Mouse (Mus musculus): ENCODE data around the gene Gm42674. TPM values are rescaled to one million over a fixed set of nuclear protein-coding genes. Genes with fewer than 3 reads are reported as not detected.

Gm42674 gene
- polyA plus RNA-seq, 1 experiment: not detected

DNA sequence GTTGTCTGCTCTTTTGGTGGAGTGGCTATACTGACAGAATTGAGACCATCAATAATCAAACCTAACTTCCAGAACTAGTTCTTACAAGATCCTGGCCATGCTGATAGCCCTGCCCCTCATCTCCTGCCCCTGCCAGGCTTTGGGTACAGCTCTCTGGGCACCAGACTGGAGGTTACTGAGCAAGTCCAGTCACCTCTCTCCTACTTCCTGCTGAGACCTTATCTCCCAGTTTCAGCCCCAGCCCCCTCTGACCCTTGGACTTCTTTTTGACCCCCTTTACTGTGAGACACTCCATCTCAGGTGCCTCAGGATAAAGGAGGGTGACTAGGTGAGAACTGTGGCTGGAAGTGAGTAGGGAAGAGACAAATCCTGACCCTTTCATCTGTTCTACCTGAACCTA is 7.4 kb downstream of the Gm42674 start:
- no peaks in the 10 kb centered on the region for H3K27me3 ChIP-seq (ENCODE audit: control insufficient read depth, insufficient read depth, low read length)
- peaks cover 21% of the 10 kb centered on the region; the same call in 1 of the 2 replicates for H3K4me1 ChIP-seq (ENCODE audit: control insufficient read depth, insufficient read depth, insufficient read length)
- DNase-seq (ENCODE audit: low read depth in 1 of 2, low spot score in 2 of 2): no peak
- H3K4me3 ChIP-seq (ENCODE audit: extremely low read depth, insufficient read depth, insufficient read length): no peak overlapping the region
- TF ChIP-seq CTCF (IDR thresholded peaks at IDR 0.05; ENCODE audit: extremely low read depth, insufficient read depth, insufficient read length, insufficient replicate concordance) (no peak), POLR2A (IDR thresholded peaks at IDR 0.05; ENCODE audit: low read depth, low read length) (no peak)
- H3K27ac ChIP-seq (ENCODE audit: insufficient read depth, low read length): 0 out of 2 replicates have a peak overlapping the region, but pooled peaks have one; percentile 5
- no peaks in the 10 kb centered on the region for H3K36me3 ChIP-seq (ENCODE audit: control insufficient read depth, insufficient read depth, low read length)

DNA sequence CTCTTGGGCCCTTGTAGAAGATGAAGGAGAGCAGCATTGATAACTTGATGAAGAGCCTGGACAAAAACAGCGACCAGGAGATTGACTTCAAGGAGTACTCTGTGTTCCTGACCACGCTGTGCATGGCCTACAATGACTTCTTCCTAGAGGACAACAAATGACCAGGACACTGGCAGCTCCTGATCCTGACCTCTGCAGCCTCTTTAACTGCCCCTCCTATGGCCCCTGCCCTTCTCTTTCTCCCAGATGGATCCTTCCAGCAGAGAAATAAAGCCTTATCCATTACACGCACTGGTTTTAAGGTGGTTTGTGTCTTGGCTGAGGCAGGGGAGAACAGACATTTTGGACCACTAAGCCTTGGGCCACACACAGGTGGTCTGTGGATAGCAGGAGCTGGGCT is 9.8 kb downstream of the Gm42674 start:
- no peaks in the 10 kb centered on the region for H3K36me3 ChIP-seq (ENCODE audit: control insufficient read depth, insufficient read depth, low read length)
- DNase-seq (ENCODE audit: low read depth in 1 of 2, low spot score in 2 of 2): no peak
- H3K4me1 ChIP-seq (ENCODE audit: control insufficient read depth, insufficient read depth, insufficient read length): peaks cover 27% of the 10 kb centered on the region; the same call in 1 of the 2 replicates
- 95% methylated on average over 3 of the region's 3 CpGs for WGBS
- TF ChIP-seq POLR2A (IDR thresholded peaks at IDR 0.05; ENCODE audit: low read depth, low read length) (no peak), CTCF (IDR thresholded peaks at IDR 0.05; ENCODE audit: extremely low read depth, insufficient read depth, insufficient read length, insufficient replicate concordance) (no peak)
- peak overlapping the region; percentile 55 for H3K27ac ChIP-seq (ENCODE audit: insufficient read depth, low read length)
- no peaks in the 10 kb centered on the region for H3K27me3 ChIP-seq (ENCODE audit: control insufficient read depth, insufficient read depth, low read length)
- H3K4me3 ChIP-seq (ENCODE audit: extremely low read depth, insufficient read depth, insufficient read length): no peak overlapping the region

DNA sequence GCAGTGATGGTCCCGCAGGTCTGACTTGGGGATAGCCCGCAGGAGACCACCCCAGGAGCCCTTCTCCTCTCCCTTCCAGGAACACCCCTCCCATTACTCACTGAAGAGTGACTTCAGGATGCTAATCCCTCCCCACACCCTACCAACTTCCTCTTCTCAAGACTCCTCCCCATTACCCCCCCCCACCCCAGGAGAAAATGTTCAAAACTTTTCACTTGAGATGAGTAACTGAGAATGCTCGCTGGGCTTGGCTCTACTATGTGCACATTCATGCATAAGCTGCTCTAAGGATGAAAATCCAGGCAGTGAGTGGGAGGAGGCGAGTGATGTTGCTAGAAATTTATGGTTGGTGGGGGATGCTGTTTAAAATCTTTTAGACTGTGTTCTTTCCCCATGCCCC is 10.4 kb downstream of the Gm42674 start:
- peak in 1 of 2 experiments; percentile 25 for DNase-seq (ENCODE audit: low read depth in 1 of 2, low spot score in 2 of 2)
- Histone ChIP-seq H3K4me3 (ENCODE audit: extremely low read depth, insufficient read depth, insufficient read length) (no peak overlapping the region), H3K27ac (ENCODE audit: insufficient read depth, low read length) (peak overlapping the region; percentile 55), H3K36me3 (ENCODE audit: control insufficient read depth, insufficient read depth, low read length) (no peaks in the 10 kb centered on the region), H3K27me3 (ENCODE audit: control insufficient read depth, insufficient read depth, low read length) (no peaks in the 10 kb centered on the region), H3K4me1 (ENCODE audit: control insufficient read depth, insufficient read depth, insufficient read length) (peaks cover 27% of the 10 kb centered on the region; the same call in 1 of the 2 replicates)
- WGBS: 28% methylated on average over 4 of the region's 4 CpGs
- TF ChIP-seq POLR2A (IDR thresholded peaks at IDR 0.05; ENCODE audit: low read depth, low read length) (no peak), CTCF (IDR thresholded peaks at IDR 0.05; ENCODE audit: extremely low read depth, insufficient read depth, insufficient read length, insufficient replicate concordance) (no peak)

DNA sequence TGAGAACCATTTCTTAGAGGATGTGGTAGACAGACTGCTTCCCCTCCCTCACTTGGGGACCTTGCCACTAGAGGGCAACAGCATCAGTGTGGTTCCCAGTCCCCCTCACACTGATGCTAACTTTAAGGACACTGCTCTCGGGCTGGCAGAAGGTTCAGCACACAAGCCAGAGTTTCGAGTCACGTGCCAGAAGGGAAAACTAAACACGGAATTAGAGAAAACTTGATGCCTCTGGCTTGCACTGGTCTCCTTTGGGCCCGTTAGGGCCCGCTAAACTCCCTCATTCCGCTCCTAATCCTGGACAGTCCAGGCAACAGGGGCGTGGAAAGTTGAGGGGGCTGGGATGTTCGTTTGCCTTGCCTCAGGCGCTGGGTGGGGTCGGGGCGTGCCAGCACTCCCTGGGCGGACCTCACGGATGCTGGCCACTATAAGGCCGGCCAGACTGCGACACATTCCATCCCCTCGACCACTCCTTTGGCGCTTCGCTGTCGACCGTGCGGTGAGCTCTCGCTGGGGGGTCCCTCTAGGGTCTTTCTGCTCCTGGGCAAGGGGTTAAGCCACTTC is 11.1 kb downstream of the Gm42674 start, which contains the start of gene S100a6:
Gene S100a6, plus strand, starts transcription at position 155 of the 564 bp plus-strand sequence.
- Histone ChIP-seq H3K27ac (ENCODE audit: insufficient read depth, low read length) (peak within 1 kb of the TSS; percentile 55), H3K4me3 (ENCODE audit: extremely low read depth, insufficient read depth, insufficient read length) (peak within 1 kb of the TSS; percentile 40), H3K27me3 (ENCODE audit: control insufficient read depth, insufficient read depth, low read length) (no peaks in the 10 kb centered on the region), H3K36me3 (ENCODE audit: control insufficient read depth, insufficient read depth, low read length) (no peaks in the 10 kb centered on the region), H3K4me1 (ENCODE audit: control insufficient read depth, insufficient read depth, insufficient read length) (peaks cover 27% of the 10 kb centered on the region; the same call in 1 of the 2 replicates)
- TF ChIP-seq CTCF (IDR thresholded peaks at IDR 0.05; ENCODE audit: extremely low read depth, insufficient read depth, insufficient read length, insufficient replicate concordance) (peak; percentile 79; the same call in 1 of the 2 replicates), POLR2A (IDR thresholded peaks at IDR 0.05; ENCODE audit: low read depth, low read length) (no peak)
- WGBS: 6% methylated on average over 23 of the region's 23 CpGs
- DNase-seq (ENCODE audit: low read depth in 1 of 2, low spot score in 2 of 2): peak; percentile 66 to 84

DNA sequence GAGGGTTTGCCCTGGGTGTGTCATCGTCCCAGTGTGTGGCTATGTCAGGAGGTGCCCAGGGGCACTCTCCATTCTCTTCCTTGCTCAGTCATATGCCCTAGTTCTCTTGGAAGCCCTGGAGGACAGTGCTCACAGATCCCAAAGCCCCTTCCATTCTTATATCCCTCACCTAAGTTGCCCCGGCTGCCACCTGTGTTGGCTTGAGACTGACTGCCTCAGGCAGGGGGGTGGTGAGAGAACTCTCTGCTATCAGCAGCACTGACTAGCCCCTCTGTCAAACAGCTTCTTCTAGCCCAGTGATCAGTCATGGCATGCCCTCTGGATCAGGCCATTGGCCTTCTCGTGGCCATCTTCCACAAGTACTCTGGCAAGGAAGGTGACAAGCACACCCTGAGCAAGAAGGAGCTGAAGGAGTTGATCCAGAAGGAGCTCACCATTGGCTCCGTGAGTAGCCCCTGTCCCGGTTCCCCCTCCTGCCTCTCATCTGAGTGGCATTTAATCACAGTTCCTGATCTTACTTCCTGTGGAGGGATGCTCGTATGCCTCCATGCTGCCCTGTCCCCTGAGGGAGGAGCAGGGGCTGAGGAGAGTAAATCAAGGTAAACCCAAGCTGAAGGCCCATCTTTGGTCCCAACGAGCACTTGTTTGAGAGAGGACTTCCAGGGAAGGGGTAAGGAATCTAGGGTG is 11.9 kb downstream of the Gm42674 start:
- Histone ChIP-seq H3K4me3 (ENCODE audit: extremely low read depth, insufficient read depth, insufficient read length) (peak overlapping the region; percentile 40), H3K27ac (ENCODE audit: insufficient read depth, low read length) (peak overlapping the region; percentile 49), H3K4me1 (ENCODE audit: control insufficient read depth, insufficient read depth, insufficient read length) (peaks cover 27% of the 10 kb centered on the region; the same call in 1 of the 2 replicates), H3K27me3 (ENCODE audit: control insufficient read depth, insufficient read depth, low read length) (no peaks in the 10 kb centered on the region), H3K36me3 (ENCODE audit: control insufficient read depth, insufficient read depth, low read length) (no peaks in the 10 kb centered on the region)
- DNase-seq (ENCODE audit: low read depth in 1 of 2, low spot score in 2 of 2): no peak
- TF ChIP-seq CTCF (IDR thresholded peaks at IDR 0.05; ENCODE audit: extremely low read depth, insufficient read depth, insufficient read length, insufficient replicate concordance): no peak
- no peak for TF ChIP-seq POLR2A (IDR thresholded peaks at IDR 0.05; ENCODE audit: low read depth, low read length)
- WGBS: 43% methylated on average over 7 of the region's 7 CpGs

DNA sequence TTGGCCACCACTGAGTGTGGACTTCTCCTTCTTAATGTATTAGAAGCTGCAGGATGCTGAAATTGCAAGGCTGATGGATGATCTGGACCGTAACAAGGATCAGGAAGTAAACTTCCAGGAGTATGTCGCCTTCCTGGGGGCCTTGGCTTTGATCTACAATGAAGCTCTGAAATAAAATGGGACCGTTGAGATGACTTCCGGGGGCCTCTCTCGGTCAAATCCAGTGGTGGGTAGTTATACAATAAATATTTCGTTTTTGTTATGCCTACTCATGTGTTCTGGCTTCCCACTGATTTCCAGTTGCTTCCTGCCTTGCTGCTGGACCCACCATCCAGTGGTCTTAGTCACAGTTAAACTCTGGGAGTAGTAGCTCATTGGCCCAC is 12.4 kb downstream of the Gm42674 start:
- Histone ChIP-seq H3K4me3 (ENCODE audit: extremely low read depth, insufficient read depth, insufficient read length) (peak overlapping the region; percentile 40; the same call in 1 of the 2 replicates), H3K36me3 (ENCODE audit: control insufficient read depth, insufficient read depth, low read length) (no peaks in the 10 kb centered on the region), H3K4me1 (ENCODE audit: control insufficient read depth, insufficient read depth, insufficient read length) (peaks cover 22% of the 10 kb centered on the region; the same call in 1 of the 2 replicates), H3K27me3 (ENCODE audit: control insufficient read depth, insufficient read depth, low read length) (no peaks in the 10 kb centered on the region), H3K27ac (ENCODE audit: insufficient read depth, low read length) (no peak overlapping the region)
- no peak for DNase-seq (ENCODE audit: low read depth in 1 of 2, low spot score in 2 of 2)
- TF ChIP-seq POLR2A (IDR thresholded peaks at IDR 0.05; ENCODE audit: low read depth, low read length) (no peak), CTCF (IDR thresholded peaks at IDR 0.05; ENCODE audit: extremely low read depth, insufficient read depth, insufficient read length, insufficient replicate concordance) (no peak)
- WGBS: 81% methylated on average over 6 of the region's 6 CpGs
